Mouse (Mus musculus): ENCODE results near the gene Rassf7. TPM values are rescaled to one million over a fixed set of nuclear protein-coding genes. Genes with fewer than 3 reads are reported as not detected.

Rassf7 gene
- total RNA-seq, 2 experiments from 2014 or later, result 4.1 TPM

DNA sequence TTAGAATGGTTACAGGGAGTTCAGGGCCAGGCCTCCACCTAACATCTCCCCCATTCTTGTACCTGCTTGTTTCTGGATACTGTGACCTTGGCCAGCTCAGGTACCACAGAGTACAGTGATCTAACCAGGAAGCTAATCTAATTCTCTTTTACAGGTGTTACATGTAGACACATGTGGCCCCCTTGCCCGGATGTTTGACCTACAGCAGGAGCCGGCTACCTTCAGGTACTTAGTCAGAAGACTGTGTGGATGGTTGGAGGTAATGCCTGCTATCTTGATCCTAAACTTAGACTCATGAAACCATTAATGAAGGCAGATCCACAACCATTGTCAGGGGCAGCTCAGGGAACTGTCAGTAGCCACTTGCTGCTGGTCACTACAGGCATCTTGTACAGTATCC, 19.9 kb upstream of the Rassf7 start:
- no peak for ATAC-seq (ENCODE audit: poor library complexity, severe bottlenecking)

DNA sequence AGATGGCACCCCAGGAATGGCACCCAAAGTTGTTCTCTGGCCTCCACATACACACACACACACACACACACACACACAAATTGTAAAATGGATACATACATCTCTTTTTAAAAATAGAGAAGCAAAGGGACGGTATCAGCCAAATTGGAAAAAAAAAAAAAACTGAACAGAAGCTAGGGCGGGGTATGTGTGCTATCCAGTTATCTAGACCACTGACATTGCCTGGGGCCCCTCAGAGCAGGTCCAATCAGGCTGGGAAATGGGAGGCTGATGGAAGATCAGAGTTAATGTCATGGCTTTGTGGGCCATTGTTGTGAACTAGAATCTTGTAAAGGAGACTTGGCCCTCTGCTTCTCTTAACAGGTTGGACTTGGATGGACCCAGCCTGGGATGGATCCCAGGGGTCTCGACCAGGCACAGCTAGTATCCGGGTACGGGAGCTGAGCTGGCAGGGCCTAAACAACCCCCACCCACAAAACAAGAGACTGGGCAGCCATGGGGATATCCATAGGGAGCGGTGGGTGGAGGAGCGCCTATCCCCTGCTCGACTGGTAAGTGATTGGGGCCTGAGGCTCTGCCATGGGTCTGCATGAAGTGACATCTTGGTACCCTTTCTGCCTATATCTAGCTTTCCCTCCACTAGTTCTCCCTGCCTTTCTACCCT, 18.9 kb upstream of the Rassf7 start:
- no peak for ATAC-seq (ENCODE audit: poor library complexity, severe bottlenecking)

DNA sequence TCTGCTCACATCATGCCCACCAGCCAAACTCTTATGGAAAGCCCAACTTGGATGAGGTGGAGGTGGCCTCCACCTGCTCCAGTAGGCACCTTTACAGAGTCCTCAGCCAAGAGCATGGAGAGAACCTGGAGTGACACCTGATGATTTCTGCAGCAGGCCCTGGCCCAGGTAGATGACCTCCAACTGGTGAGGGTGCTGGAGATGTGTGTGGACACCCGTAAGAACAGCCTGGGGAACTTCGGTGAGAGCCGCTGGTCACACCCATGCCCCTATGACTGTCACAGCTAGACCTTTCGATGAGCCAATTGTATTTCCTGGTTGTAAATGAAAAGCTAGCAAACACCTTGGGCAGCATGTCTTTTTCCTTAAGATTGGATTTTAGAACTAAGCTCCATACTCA, 17.5 kb upstream of the Rassf7 start:
- ATAC-seq (ENCODE audit: poor library complexity, severe bottlenecking), result no peak

DNA sequence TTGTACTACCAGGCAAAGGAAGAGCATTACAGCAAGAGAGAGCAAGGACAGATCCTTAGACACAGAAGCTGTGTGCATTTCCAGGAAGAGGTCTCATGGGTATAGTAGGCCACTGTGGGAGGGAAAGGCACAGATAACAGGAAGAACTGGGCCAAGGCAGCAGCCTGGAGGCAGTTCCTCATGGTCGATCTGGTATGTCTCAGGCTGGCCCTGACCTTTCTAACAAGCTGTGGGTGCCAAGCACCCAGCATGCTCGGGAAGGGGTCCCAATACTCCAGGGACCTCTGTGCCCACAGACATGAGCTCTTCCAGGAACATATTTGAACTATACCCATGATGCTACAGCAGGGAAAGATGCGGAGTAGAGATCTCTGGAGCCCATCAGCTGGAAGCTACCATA, 11.1 kb upstream of the Rassf7 start:
- ATAC-seq (ENCODE audit: poor library complexity, severe bottlenecking), result no peak

DNA sequence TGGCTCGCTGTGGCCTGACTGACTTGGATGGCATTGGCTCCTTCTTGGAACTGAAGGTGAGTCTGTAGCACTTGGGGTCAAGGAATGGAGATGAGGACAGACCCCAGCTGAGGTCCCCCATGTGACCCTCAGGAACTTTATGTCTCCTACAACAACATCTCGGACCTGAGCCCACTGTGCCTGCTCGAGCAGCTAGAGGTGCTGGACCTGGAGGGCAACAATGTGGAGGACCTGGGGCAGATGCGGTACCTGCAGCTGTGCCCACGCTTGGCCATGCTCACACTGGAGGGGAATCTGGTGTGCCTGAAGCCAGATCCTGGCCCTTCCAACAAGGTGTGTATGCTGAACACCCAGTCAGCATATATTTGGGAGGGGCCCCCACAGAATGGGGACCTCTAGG, 10.2 kb upstream of the Rassf7 start:
- no peak for ATAC-seq (ENCODE audit: poor library complexity, severe bottlenecking)

DNA sequence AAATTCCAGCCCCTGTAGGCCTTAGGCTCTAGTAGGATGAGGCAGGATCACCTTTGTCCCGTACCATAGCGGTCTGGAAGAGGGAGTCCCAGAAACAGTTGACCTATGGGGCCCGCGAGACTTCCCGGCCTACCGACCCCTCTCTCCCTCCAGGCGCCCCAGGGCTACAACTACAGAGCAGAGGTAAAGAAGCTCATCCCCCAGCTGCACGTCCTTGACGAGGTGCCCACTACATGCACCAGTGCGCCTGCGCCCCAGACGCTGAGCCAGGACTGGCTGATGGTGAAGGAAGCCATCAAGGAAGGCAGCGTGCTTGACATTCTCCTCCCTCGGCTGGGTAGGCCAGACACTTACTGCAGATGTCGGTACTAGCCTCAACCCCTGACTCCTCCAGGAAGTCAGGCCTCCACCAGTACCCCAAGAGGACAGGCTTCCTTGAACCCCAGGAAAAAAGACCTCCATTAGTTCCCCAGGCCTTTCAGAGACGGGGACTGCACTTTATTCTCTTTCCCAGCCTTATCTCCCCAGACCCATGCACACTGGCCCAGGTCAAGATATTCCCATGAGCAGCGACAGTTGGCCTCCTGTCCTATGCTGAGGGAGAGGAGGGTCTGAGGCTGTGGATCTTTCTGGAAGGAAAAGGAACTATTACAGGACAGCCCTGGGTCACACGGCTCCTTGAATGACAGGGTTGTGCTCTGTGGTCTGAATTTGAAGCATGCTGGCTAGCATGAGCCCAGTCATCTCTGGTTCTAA, 9.3 kb upstream of the Rassf7 start:
- no peak for ATAC-seq (ENCODE audit: poor library complexity, severe bottlenecking)

DNA sequence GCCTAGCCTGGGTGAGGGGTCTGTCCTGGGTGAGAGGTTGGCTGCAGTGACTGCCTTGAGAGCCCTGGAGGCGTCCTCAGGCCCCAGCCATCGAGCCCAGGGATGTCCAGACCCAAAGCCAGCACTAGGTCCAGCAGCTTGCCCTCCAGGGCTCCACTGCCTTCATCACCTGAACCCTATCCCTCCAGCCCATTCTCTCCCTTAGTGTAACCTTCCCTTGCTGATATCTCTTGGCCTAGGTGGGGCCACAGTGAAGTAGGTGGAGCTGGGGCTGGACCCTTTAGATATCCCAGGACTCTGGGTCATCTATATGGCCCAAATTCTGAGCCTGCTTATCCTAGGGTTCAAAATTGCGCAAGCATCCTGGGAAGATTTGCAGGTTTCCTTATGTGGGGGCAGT, 6.1 kb upstream of the Rassf7 start:
- no peak for ATAC-seq (ENCODE audit: poor library complexity, severe bottlenecking)

DNA sequence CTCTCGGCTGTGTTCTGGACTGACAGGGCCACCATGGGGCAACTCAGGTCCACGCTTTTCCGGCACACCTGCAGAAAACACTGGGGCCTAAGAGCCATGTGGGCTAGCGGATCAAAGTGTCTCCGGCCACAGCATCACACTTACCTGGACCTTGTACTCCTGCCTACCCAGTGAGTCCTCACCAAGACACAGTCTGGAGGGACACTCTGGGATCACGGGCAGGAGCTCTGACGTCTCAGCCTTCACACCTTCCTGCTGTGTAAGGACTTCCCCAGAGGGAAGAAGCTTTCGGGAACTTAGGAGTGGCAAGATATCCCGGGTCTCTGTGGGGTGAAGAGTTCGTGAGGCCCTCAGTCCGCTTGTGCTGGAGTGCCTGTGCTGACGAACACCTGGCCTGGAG, 5.5 kb upstream of the Rassf7 start:
- ATAC-seq (ENCODE audit: poor library complexity, severe bottlenecking), result no peak

DNA sequence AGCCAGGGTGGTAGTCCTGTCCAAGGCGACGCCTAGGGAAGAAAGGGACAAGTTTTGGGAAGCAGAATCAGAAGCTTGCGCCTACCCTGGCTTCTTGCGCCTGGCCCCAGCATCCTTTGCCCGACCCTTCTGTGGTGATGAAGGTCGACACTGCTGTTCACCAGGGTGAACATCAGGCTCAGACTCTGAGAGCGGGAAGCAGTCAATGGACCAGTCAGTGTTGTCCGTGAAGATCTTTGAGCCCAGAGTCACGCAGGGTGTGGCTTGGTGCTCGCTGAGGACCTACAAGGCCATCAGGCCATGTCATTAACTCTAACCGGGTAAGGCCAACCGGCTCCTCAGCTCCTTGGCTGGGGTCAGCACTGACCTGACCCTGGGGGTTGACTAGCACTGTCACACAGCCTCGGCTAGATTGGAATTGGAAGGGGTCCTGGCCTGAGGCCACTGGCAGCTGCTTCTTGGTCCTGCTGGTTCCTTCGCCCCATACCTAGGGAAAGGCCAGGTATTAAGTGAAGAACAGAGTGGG, 5.0 kb upstream of the Rassf7 start:
- ATAC-seq (ENCODE audit: poor library complexity, severe bottlenecking), result no peak

DNA sequence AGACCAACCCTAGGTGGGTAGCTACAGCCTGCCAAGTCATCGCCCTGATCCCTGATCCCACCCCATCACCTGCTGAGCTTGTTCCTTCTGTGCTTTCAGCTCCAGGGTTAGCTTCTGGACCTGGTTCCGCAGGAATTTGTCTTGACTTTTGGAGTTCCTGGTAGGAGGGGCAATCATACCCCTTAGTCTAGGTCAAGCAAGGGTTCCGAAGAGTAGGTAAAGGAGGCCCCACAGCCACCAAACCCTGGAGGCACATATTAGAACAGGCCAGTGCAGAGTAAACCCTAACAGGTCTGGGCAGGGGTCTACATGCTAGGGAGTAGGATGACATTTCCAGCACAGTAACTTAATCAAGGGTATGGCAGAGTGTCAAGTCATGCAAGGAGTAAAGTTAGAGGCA, 2.5 kb upstream of the Rassf7 start:
- ATAC-seq (ENCODE audit: poor library complexity, severe bottlenecking), result no peak

DNA sequence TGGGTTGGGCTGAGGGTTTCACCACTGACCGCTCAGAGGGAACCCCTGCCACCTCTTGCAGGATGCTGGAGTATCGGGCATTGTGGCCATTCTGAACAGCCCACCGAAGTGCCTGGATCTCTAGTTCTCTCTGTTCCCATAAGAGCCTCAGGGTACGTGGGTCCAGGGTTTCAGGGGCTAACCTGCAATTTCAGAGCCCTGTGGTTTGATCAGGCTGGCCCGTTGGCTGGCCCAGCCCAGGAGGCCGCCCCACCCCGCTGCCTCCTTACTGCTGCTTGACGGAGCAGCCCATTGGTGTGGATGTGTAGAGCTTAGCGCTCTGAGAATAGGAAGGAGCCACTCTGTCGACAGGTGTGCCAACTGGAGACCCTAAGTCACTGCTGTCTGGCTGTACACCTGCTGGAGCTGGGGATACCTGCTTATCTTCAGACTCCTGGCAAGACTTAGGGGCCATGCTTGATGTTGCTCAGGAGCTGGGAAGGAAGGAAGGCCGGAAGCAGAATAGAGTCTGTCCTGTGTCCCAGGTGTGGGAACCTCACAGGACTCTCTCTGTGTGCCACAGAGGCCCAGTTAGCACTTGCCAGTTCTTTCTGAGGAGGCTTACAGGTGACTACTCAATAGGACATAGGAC, 1.9 kb upstream of the Rassf7 start, which contains the start of gene Lmntd2:
Gene Lmntd2 (minus strand): TSS at position 476 of the 631 bp plus-strand sequence.
- no peak for ATAC-seq (ENCODE audit: poor library complexity, severe bottlenecking)

DNA sequence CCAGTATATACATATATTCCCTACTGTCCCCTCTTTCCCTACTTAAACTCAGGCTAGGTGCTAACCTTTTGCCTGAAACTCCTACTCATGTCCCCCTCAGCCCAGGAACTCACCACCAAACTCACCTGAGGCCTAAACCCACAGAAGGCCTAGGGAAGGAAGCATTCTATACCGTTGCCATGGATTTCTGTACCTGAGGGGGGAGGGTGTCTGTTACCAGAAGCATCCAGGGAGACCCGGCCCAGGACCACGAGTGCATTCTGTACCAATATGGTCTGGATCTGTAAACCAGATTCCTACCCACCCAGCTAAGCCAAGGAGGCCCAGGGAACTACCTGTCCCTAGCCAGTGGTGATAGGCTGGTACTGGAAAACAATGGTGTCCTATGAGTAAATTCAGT, 1.4 kb upstream of the Rassf7 start:
- ATAC-seq (ENCODE audit: poor library complexity, severe bottlenecking), result no peak

DNA sequence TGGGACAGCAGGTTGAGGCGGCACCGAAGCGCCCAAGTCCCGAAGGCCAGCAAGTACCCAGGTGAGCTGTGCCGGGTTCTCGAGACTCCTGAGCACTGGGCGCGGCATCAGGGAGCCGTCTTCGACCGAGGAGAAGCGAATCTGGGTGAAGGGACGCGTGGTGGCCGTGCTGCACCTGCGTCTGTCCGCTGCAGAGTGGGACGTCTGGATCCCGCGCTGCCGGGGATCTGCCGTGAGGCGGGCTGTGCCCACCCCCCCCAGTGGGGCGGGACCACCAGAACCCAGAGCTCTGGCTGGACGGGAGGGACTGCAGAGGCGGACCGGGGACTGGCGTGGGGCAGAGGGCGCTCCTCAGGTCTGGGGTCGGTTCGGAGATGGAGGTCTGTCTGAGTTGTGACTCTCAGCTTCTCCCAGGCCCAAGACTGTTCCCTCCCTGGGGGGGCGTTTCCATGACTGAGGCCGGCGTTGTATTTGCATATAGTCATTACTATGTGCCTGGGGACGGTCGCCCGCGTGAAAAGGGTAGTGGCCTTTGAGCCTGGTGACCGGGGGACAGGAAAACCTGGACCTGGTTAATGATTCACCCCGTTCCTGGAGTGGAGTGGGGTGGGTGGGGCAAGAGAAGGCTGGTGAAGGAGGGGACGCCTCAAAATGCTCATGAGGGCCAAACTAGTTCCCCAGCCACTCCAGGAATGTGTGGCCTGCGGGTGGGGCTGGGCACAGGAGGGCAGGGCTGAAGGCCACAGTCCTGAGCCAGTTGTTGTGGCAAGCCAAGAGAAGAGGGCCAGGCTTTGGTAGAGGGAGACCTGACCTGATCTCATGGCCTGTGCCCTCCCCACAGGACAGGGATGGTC, 447 bp downstream of the Rassf7 start:
- ATAC-seq (ENCODE audit: poor library complexity, severe bottlenecking), result peak; percentile 16; the same call in 1 of the 2 replicates

DNA sequence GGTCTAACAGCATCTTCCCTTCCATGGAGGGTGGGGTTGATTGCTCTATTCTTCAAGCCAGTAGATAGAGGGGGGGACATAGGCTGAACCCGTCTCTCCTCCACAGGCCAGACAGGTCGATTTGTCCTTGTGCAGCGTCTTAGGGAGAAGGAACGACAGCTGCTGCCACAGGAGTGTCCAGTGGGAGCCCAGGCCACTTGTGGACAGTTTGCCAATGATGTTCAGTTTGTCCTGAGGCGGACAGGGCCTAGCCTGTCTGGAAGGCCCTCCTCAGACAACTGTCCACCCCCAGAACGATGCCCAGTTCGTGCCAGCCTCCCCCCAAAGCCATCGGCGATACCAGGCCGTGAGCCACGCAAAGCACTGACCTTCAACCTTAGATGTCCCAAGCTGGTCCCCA, 1.2 kb downstream of the Rassf7 start:
- ATAC-seq (ENCODE audit: poor library complexity, severe bottlenecking), result no peak

DNA sequence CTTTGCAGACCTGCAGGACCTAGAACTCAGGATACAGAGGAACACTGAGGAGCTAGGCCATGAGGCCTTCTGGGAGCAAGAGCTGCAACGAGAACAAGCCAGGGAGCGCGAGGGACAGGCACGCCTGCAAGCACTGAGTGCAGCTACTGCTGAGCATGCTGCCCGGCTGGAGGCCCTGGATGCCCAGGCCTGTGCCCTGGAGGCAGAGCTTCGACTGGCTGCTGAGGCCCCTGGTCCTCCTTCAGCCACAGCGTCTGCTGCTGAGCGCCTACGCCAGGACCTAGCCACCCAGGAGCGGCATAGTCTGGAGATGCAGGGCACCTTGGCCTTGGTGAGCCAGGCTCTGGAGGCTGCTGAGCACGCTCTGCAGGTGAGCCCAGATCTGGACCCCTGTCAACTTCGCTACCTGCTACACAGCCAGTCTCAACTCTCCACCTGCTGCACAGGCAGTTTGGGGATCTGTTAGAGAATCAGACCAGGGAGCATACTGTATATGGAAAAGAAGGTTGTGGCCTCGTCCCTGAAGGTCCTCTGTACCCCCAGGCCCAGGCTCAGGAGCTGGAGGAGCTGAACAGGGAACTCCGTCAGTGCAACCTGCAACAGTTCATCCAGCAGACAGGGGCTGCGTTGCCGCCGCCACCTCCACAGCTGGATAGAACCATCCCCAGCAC, 1.8 kb downstream of the Rassf7 start:
- ATAC-seq (ENCODE audit: poor library complexity, severe bottlenecking), result no peak

DNA sequence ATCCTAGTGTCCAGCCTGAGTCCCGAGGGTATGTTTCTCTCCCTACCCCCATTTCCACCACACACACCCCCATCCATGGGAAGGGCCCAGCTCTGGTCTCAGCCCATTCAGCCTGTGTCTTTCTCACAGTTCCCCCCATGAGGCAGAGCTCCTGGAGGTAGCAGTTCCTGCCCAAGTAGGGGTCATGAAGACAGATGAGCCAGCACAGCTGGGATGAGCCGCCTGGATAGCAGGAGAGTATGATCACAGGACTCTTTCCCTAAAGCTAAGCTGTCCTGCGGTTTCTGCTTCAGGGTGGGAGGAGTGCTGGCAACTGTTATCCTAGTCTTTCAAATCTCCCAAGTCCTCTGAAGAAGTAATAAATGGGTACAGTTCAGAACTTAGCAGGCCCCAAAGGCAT, 2.5 kb downstream of the Rassf7 start:
- no peak for ATAC-seq (ENCODE audit: poor library complexity, severe bottlenecking)

DNA sequence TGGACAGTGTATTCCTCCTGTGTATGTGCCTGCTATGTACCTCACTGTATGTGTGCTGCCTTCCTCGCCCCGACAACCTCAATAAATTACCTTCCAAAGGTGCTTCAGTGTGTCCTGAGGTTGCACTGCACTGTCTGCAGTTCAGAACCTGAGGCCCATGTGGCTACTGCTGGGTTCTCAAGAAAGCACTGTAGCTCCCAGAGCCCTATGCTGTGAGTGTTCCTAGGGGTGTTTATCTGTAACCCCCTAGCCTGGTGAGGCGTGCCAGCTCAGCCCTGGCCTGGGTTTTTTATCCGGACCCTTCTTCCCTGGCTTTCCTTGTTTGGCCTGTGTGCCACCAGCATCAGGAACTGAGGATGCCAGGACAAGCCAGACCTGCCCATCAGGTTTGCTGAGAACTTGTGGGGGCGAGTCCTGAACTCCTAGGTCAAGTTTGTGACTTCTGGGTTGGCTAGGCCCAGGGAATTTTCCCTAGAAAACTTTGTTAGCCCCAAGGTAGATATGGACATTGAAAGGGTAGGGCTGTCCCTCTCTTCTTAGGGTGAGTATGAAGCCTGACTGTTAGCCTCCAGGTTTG, 3.0 kb downstream of the Rassf7 start:
- no peak for ATAC-seq (ENCODE audit: poor library complexity, severe bottlenecking)

DNA sequence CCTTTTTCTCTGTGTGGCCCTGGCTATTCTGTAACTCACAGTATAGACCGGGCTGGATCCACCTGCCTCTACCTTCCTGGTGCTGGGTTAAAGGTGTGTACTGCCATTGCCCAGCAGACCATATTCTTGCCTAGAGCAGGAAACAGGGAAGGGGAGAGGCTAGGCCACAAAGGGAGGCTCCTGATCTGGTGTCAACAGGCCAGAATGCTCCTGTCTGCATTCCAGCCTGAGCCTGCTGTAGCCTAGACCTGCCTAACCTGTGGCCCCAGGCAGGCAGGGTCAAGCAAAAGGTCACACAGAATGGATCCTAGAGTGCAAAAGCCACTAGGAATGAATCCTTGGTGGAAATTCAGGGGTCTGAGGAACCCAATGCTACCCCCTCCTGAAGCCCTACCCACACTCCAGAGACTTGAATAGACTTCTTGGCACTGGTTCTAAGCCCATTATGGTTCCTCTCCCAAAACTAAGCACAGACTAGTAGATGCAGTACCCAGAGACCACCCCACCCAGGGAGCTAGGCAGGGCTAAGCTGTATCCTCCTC, 4.0 kb downstream of the Rassf7 start:
- no peak for ATAC-seq (ENCODE audit: poor library complexity, severe bottlenecking)

DNA sequence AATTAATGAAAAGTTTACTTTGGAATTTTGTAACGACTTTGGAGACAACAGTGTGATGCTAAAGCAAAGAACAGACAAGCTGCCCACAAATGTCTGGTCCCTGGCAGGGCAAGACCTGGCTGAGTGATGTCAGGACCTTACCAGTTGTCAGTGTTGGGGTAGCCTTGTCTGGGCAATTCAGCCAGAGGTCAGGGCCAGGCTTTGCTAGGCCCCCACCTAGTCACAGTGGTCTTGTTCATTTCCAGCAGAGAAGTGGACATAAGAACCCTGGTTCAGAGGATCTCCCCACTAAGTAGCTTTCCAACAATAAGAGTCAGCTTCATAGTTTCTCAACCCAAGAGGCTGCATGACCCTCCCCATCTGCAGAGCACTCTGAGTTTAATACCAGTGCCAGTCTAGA, 4.7 kb downstream of the Rassf7 start:
- ATAC-seq (ENCODE audit: poor library complexity, severe bottlenecking), result no peak
